Mouse (Mus musculus) spleen, adult 2 months (tissue): ENCODE data around the gene Obp2a.

Experiments used
- CTCF ChIP-seq: fragments of 200-500 bp; IDR thresholded peaks from 2 replicates; pipeline ENCODE4 v1.5.1; 2011; ENCODE audit warnings: mild to moderate bottlenecking, inconsistent platforms; ENCODE audit not compliant: insufficient read depth, insufficient read length, insufficient replicate concordance; ENCODE audit errors: extremely low read depth
- POLR2A ChIP-seq: fragments of 200-500 bp; IDR thresholded peaks from 2 replicates; pipeline ENCODE4 v1.6.1; 2011; ENCODE audit warnings: low read depth, low read length, inconsistent platforms

DNA sequence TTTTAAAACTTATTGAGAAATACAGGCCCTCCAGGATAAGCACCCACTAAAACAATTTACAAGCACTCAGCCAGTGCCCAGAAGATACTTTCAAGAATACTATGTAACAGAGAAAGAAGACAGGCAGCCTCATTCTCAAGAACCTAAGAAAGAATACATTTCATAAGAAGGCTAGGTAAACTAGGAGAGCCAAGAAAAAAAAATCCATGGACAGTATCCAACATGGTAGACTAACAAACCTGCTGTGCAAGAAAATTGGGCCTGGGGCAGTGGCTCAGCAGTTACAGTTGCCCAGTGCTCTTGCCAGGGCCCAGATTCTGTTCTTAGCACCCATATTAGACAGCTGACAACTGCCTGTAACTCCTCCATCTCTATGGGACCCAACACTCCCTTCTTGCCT, 17.4 kb downstream of the Obp2a start:
- TF ChIP-seq CTCF (no peak), POLR2A (no peak)
